Mouse (Mus musculus) heart, postnatal 0 days (tissue): Measurements from ENCODE around the gene Dok7.

Experiments
- CTCF ChIP-seq: IDR thresholded peaks from 2 replicates; pipeline ENCODE4 v1.5.1; 2016; ENCODE audit warnings: antibody characterized with exemption, control low read depth, low read depth
- EP300 ChIP-seq: IDR thresholded peaks from 2 replicates; pipeline ENCODE4 v1.6.1; 2016; ENCODE audit warnings: antibody characterized with exemption, low read depth

DNA sequence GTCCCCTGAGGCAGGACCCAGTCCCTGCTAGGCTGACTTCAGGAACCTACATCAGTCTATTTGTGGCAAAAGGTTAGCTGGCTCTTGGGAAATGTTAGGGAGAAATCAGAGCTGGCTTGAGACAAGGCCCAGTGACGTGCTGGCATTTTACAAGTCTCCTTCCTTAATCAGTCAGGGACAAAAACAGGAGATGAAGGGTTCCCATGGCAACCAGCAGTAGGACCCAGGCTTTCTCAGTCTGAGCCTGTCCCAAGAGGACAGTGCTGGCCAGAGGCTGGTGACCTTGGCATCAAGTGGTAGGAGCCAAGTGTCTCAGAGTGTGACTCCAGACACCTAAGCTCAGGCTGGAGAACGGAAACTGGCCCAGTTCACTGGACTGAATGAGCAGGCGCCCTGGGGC is 77.7 kb downstream of the Dok7 start:
- no peak for TF ChIP-seq CTCF
- TF ChIP-seq EP300: no peak
